ENCODE assay signal across 14 mouse cellular contexts in the genomic region with DNA sequence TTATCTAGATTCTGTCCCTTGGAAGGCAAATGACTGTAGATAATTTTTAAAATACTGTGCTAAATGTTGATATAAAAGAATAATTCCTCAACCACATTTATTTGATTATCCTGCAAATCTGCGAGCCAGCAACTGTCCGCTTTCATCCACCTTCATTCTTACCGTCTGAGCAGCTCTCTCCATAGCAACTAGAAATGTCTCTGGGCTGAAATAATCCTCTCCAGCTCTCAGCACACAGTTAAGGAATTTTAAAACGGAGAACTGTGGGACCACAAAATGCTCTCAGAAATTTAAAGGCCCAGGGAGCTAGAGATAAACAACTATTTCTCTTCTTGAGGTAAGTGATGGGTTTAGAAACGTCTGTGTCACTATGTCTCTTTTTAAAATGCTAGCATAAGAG. TPM values are rescaled to one million over a fixed set of nuclear protein-coding genes. Genes with fewer than 3 reads are reported as not detected.
DNase-seq lines count a peak whose midpoint lies in the region.
"Had no signal": no experiment of that assay in that cellular context is flagged by ENCODE, and none has a peak within 500 bp of the region (broad histone marks: within the 10 kb centered on the region; RNA-seq: fewer than 3 reads in every experiment).

Gene Slc39a12 (plus strand): TSS at position 155 of the 400 bp plus-strand sequence.

- peak; percentile 29 for DNase-seq in heart, adult 11 months
- DNase-seq in heart, postnatal 25 days (ENCODE audit: low spot score) = no peak
- DNase-seq in left cerebral cortex, adult 8-10 months (ENCODE audit: low spot score in 2 of 2) = no peak
- DNase-seq in left cerebral cortex, adult 9 months (ENCODE audit: low spot score in 2 of 2) = no peak
- DNase-seq in left cerebral cortex, postnatal 14 days (ENCODE audit: low spot score in 2 of 2) = peak; percentile 11 to 23
- DNase-seq in telencephalon, adult 2 months (ENCODE audit: low read depth, low spot score) = peak; percentile 9
- DNase-seq in cerebellum, adult 9-10 months = no peak
- DNase-seq: adrenal gland, postnatal 25 days; heart, postnatal 4 days; kidney, adult 18-20 months; kidney, postnatal 25 days; thymus, postnatal 36 days had no signal

- intact Hi-C loops in heart, postnatal 25 days (cut with DNase I) = no loop called here
- intact Hi-C loops in left cerebral cortex, postnatal 14 days (cut with DNase I) = no loop called here

RNA-seq across cellular contexts. Expression of gene Slc39a12, which starts in this region (rescaled TPM):
- total RNA-seq in heart, postnatal 25 days (2021) = under 1 TPM in 1 of 2 experiments, not detected in 1; 0.08 TPM
- total RNA-seq in left cerebral cortex, adult 8-10 months (2022) = 10 to 100 TPM; 30.7 to 34.9 (median 31.6) TPM
- 10 to 100 TPM; 34.3 to 38.7 TPM for total RNA-seq in left cerebral cortex, postnatal 14 days (2021)
- total RNA-seq: adrenal gland, postnatal 25 days; common myeloid progenitor, adult 5-6 weeks; G1E; heart, postnatal 4 days had no signal

Comparison
In these comparisons a context has a peak if more than half of its experiments do, and no peak if none do; other contexts are left out.
1. RNA of gene Slc39a12 (total RNA-seq): 34.3 to 38.7 TPM in left cerebral cortex, postnatal 14 days and 30.7 to 34.9 TPM in left cerebral cortex, adult 8-10 months; 0.08 TPM in heart, postnatal 25 days; every median in the first group is over 10 times any median in the second.
2. DNase-seq: peak in heart, adult 11 months (single experiment), left cerebral cortex, postnatal 14 days (2 of 2) and telencephalon, adult 2 months (single experiment); none in heart, postnatal 25 days (single experiment), left cerebral cortex, adult 8-10 months (0 of 2), left cerebral cortex, adult 9 months (0 of 2) and cerebellum, adult 9-10 months (single experiment).